Mouse (Mus musculus) left cerebral cortex, postnatal 36 days (tissue): Measurements from ENCODE around the gene Sept5. TPM values are rescaled to one million over a fixed set of nuclear protein-coding genes. Genes with fewer than 3 reads are reported as not detected.

Source experiments
- total RNA-seq, 2 experiments: library from RNA; stranded (reverse); gene quantifications; 2 replicates each; pipeline ENCODE4 v1.2.3; 2021

The Sept5 gene
- total RNA-seq, 2 experiments from 2014 or later = 834 to 992 TPM

Other genes starting within 250 kb of the Sept5 start
- gene Txnrd2, start 203.6 kb downstream of the Sept5 start, total RNA-seq = 10 to 100 TPM; 21.7 TPM
- 100 to 1,000 TPM in 1 of 2 experiments, 10 to 100 TPM in 1; 89.1 to 100 TPM for gene Comt, start 203.1 kb downstream of the Sept5 start, total RNA-seq
- gene Gnb1l, start 131.2 kb downstream of the Sept5 start, total RNA-seq = 1 to 10 TPM; 5.0 to 9.0 TPM
- gene Rtl10, start 131.1 kb downstream of the Sept5 start, total RNA-seq = 1 to 10 TPM; 5.0 to 7.5 TPM
- gene Tbx1, start 39.3 kb downstream of the Sept5 start, total RNA-seq = 1 to 10 TPM in 1 of 2 experiments, under 1 TPM in 1; 0.94 to 1.4 TPM
- 1 to 10 TPM; 1.1 to 1.6 TPM for gene Gp1bb, start 7.6 kb downstream of the Sept5 start, total RNA-seq
- gene Gm49601, start 3.5 kb downstream of the Sept5 start, total RNA-seq = 100 to 1,000 TPM; 255 to 281 TPM
- 10 to 100 TPM; 48.3 to 60.6 TPM for gene Cldn5, start 146.9 kb upstream of the Sept5 start, total RNA-seq
- gene Ufd1, start 181.8 kb upstream of the Sept5 start, total RNA-seq = 10 to 100 TPM; 77.2 to 94.9 TPM
- 1 to 10 TPM; 1.5 to 2.2 TPM for gene Cdc45, start 182.0 kb upstream of the Sept5 start, total RNA-seq
- gene 2510002D24Rik, start 206.6 kb upstream of the Sept5 start, total RNA-seq = 10 to 100 TPM; 28.2 to 30.6 TPM
- gene Gm28539, start 206.6 kb upstream of the Sept5 start, total RNA-seq = 1 to 10 TPM; 8.5 to 9.9 TPM
- 10 to 100 TPM; 38.4 to 38.8 TPM for gene Mrpl40, start 246.9 kb upstream of the Sept5 start, total RNA-seq
- gene Hira, start 247.1 kb upstream of the Sept5 start, total RNA-seq = 10 to 100 TPM; 71.9 to 83.9 TPM